Mouse (Mus musculus) heart, adult 8-10 months (tissue): ENCODE measurements around the gene Ubash3b. TPM values are rescaled to one million over a fixed set of nuclear protein-coding genes. Genes with fewer than 3 reads are reported as not detected.

Source experiments
- DNase-seq: peaks from one replicate; pipeline ENCODE4 v3.0.0; 2022; ENCODE audit warnings: low spot score
- total RNA-seq, 4 experiments: library from RNA; stranded (reverse); gene quantifications; 2 replicates each; pipeline ENCODE4 v1.2.4; 2022

Gene Ubash3b
- total RNA-seq, 4 experiments from 2014 or later, result 0.79 to 1.1 (median 0.97) TPM

DNA sequence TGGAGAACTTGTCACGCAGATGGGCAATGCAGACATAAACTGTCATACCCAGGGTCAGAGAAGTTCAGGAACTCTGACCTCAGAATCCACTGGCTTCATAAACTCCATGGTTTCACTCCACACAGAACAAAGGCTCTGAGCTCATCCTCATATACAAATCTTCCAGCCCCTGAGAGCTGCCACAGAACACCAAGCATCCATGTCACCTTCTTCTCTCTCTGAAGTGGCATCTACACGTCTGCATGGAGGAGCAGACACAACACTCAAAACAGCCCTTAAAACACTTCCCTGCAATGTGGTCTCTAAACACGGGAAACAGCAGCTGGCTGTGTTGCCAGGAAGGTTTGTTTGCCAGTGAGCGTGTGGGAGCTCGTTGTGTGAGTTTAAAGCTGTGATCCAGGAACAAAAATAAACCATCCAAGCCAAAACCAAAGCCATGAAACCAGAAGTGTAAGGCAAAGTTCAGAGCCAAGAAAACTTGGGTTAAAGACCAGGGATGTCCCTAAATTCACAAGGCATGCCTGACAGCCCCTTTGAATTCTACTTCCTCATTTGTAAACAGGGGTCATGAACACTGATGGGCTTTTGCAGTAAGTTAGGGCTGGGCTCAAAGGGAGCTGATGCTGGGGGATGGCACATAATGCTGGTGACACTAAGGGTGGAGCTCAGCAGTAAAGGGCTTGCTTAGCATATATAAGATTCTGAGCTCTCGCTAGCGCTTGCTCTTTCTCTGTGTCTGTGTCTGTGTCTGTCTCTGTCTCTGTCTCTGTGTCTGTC lies 24.6 kb downstream of the Ubash3b start:
- DNase-seq, result no peak

DNA sequence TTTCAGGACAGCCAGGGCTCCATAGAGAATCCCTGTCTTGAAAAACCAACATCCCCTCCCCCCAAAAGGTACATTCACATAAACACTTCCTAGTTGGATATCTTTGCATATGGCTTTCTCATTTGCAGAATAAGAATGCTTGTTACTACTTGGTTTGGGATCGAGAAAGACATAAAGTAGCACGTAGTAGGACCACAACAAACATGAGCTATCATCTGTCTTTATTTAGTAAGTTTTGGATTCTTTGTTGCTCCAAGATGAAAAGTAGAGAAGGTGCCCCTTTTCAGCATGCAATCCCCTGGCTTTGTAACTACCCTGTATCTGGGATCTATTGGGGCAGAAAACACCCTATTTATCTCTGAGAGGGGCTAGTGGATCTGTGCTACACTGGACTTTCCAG lies 25.2 kb downstream of the Ubash3b start:
- no peak for DNase-seq

DNA sequence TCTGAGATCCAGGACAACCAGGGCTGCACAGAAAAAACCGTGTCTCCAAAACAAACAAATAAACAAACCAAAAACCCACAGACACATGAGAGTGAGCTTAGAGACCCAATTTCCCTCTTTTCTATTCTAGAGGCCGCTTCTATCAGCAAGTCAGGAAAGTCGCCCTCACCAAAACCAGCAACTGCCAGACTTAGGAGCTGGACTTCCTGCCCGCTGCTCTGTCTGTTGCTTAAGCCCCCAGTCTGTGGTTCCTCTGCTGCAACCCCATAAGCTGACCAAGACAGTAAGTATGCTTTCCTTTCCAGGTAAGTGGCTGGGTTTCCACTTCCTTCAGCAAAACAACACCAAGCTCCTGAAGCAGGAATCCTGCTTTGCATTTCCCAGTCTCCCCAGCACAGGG lies 26.6 kb downstream of the Ubash3b start:
- DNase-seq, result no peak

DNA sequence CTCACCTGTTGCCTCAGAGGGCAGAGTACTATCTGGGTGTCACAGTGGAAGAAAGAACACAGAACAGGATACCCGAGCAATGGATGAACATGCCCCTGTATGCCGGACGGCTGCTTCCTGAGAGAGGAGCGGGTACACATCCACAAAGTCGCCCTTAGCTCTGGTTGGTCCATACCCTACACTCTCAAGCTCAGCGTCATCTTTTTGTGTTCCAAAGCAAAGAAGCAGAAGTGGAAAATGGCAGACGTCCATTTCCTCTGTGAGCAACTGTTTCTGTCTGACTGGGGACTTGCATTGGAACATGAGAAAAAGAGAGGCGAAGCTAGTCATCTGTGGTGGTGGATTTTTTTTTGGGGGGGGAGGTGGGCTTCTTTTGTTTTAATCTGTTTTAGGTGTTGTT lies 30.9 kb downstream of the Ubash3b start:
- DNase-seq, result no peak

DNA sequence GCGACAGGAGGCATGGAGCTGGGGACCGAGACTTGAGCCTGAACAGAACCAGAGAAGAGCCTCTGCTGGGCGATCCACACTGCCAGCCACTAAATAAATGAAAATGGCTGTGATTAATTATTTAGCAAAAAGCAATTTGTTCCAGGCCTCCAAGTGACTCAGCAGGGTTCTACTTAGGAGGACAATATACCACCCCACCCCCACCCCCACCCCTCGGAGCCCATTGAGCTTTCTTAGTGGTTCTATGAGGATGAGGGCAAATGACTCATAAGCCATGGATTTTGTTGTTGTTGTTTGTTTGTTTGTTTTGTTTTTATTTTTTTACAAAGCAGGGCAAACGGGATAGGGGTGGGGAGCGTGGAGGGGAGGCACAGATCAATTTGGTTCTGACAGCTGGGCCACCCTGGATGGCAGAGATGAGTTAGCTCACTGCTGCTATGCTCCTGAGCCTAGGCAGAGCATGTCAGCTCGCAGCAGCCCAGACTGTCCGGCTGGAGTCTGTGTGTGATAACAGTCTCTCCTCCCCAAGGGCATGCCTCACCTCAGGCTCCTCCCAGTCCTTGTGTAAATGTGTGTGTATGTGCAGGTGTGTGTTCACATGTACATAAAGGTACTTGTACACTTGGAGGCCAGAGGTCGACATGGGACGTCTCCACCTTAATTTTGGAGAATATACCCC lies 31.6 kb downstream of the Ubash3b start:
- no peak for DNase-seq

DNA sequence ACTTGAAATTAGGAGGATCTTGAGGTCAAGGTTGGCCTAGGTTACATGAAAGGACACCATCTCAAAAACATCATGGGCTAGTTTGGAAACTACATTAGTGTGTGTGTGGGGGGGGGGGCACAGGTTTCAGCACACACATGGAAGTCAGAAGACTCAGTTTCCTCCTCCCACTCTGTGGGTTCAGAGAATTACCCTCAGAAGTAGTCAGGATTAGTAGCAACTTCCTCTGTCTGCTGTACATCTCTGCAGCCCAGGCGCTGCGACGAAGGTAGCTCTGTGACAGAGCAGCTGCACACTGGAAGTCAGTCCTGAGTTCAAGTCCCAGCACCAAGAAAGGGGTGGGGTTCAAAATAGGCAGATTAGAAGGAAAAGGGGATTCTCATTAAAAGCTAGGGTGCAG lies 32.2 kb downstream of the Ubash3b start:
- DNase-seq, result no peak

DNA sequence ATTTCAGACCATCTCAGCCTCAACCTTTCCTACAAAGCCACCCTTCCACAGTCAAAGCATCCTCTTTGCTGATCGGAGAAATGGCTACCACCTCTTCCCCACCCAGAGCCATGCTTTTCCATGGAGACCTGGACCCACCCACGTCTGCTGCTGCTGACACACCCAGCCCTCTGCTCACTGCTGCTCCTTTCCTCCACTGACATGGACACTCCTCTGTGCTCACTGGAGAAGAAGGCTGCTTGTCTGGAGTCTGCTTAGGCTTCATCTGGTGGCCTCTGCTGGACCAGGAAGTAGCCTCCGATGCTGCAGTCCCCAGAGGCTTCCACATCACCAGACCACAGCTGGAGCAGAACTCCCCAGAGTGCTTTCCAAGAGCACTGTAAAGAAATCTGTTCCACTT lies 34.8 kb downstream of the Ubash3b start:
- DNase-seq, result no peak

DNA sequence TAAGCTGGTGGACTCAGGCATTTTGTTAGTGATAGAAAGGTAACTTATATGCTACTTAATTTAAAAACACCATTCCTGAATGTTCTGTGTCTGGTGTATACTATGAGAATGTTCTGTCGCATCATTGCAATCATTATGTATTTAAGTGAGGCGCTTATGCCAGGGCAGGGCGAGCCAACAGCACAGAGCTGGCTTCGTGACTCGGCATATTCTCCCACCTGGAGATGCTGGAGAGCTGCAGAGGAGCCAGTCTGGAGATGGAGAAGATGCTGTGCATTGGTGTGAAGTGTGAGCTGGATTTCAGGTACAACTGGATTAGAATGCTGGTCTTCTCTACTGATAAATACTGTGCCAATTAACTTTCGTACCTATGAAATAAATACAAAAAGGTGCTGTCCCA lies 37.2 kb downstream of the Ubash3b start:
- no peak for DNase-seq

DNA sequence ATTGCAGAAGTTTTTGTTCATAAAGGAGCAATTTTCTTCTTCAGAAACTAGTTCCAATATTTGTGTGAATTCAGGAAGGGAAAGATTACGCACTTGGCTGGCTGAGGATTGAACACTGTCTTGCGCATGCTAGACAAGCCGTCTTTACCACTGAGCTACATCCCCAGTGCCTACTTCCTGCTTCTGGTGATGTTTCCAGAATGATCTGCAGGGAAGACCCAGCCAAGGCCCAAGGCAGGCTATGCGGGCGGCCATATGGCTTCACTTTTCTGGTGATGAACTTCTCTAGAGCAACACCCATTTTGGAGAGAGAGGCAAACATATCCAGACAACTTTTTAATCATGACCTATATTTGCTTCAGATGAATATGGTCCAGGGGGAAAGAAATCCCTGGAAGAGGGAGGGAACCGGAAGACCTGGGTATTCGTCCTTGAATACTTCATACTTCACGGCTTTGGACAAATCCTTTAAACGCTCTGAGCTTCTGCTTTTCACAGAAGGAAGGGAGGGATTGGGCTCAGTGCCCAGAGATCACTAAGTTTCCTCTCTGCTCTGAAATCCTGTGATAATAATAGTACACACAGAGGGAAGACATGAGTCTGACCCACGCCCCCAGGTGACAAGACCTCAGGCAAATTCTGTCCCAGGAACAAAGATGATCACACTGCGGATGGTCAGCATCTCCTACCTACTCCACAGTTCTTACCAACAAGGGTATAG lies 38.9 kb downstream of the Ubash3b start:
- DNase-seq, result peak; percentile 70

DNA sequence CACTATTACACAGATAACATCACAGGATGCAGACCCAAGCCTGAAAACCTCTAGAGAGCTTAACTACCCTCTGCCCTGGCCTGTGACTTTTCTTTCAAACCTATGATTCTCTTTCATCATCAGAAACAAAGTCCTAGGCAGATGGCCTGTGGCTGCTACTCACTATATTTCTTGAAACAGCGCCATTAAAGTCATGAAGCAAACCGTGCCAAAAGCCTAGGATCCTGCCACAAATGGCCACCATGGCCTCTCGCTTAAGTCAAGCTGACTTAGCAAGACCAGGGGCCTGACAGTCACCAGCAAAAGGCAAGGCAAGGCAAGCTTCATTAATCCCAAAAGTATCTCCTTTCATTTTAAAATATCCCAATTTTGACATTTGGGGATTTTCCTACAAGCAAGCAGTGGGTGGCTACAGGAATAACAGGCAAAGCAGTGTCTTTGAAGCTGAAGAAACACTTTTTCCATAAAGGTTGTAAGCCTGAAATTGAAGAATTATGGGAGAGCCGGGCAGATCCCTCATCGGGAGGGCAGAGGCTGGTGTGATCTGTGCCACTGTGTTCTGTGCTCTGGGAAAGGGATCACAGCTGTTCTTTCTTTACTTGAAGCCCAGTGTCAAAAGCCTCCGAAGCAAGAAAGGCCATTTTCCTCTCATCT lies 39.7 kb downstream of the Ubash3b start:
- no peak for DNase-seq

DNA sequence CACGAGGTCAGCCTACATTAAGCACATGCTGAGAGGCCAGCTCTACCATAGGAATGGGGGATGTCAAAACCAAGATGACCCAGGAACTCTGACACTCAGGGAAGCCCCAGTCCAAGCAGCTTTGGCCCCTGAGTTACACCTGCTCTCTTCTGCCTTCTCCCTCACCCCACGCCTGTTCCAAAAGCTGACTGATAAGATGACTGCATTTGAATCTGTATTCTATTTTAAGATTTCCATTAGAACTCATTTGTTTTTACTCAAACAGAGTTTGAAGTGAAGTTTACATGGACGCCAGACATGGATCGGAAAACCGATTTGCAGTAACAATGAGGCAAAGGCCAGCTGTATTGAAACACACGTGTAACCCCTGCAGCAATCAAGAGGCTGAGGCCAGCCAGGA lies 41.5 kb downstream of the Ubash3b start:
- DNase-seq, result no peak

DNA sequence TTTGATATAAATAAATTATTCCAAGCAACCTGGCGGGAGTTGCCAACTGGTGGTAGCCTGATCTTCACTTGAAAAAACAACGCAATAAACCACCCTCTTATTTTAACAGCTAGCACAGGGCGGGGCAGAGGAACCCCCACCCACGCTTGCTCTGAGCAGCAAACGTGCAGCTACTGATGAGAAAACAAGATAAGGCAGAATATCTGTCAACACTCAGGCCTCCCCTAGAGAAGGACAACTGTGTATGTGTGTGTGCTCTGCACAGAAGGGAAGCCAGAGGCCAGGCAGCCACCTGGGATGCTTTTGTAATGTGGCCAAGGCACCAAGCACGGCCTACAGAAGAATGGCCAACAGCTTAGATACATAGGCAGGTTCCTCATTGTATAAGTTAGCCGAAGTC lies 43.4 kb downstream of the Ubash3b start:
- DNase-seq, result no peak

DNA sequence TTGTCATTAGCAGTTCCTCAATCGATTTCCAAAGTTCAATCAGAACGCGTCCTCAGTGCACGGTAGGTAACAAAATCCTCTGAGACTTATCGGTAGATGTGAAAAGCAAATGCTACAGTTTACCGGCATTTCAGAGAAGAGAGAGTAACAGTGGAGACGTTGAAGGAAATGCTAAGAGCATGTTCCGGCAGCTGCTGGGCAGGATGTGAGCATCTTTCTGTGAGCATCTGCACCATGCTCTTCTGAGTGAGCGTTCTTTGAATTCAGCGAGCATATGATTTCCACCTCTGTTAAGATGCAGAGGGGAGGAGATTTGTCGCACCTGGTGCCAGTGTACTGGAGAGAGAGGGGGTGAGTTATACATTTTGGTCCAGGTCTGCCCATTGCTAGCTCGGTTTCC lies 45.4 kb downstream of the Ubash3b start:
- no peak for DNase-seq

DNA sequence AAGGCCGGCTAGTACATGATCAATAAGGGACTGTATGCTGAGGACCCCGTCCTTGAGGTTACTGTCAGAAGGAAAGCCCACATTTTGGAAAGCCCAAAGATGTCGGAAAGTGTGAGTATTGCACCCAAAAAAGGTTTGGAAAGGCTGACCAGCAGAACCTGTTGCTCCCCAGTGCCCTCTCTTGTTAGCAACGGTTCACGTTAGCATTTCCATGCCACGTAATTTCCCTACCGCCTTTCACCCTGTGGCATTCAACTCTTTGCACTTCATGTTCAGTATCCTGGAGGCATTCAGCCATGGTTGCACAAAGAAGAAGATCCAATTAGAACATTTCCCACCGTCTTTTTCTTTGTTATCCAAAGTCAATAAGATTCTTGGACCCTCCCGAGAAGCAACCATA lies 47.1 kb downstream of the Ubash3b start:
- DNase-seq, result no peak

DNA sequence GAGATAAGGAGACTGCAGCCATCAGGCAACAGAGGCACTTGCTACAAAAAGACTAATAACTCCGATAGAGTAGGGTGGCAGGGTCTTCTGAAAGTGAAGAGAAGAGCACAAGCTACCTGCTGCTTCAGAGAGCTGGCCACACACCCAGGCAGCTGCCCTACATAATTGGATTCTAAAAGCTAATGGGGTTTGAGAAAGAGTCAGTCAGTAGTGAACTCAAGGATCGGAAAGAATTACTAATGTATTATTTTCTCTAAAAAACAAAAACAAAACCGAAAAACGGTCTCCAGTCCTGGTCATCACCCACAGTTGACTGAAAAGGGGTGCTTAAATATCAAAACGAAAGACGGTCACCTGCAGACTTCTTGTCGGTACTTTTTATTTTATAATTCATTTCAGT lies 51.7 kb downstream of the Ubash3b start:
- DNase-seq, result no peak

DNA sequence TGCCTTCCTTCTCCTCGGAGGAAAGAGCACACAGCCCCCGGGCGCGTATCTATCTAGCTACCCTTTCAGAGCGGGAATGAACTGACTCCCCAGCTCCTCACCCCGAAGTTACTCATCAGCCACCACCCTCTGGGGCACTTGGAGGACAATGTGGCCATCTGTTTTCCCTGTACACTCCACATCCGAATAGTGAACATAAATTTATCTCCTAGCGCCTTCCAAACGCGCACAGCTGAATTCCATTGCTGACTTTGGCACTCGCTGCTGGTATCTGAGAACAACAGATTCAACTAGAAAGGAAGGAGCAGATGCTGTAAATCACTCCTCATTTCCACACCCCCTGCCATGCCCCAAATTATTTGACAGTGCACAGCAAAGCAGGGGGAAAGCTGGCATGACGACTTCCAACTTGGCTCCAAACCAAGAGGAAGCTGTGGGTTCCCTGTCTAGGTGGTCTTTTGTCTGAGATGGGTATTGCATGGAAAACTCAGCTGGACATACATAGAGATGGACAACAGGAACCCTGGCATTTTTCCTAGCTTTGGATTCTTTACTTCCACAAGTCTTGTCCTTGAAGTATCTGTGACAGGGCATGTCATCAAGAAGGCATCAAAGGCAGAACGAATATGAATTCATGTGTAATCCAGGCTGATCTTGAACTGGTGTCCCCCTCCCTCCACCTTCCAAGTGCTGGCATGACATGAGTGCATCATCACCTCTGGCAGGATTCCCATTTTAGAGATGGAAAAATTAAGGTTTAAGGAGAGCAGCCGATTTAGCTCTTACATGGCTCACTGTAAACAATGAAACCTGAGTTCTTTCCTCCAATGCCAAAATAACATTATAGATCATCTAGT lies 52.9 kb downstream of the Ubash3b start:
- peak; percentile 49 for DNase-seq

DNA sequence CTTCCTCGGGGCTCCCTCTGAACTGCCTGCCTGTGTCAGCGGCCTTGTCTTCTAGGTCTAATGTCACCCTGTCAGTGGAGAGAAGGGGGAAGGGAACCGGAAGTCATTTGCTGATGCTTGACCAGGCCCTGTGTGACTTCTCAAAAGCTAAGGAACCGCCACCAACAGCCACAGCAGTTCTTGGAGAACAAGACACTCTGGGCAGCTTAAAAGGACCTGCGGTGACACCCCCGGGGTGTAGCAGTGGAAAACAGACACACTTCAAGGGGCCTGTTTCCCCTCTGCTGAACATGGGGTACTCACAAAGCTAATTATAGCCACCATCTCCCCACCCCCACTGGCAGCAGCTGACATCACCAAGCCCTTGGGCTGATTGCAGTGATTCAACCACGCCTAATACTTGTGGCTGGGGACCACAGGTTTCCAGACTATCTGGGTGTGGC lies 56.3 kb downstream of the Ubash3b start:
- peak; percentile 24 for DNase-seq

DNA sequence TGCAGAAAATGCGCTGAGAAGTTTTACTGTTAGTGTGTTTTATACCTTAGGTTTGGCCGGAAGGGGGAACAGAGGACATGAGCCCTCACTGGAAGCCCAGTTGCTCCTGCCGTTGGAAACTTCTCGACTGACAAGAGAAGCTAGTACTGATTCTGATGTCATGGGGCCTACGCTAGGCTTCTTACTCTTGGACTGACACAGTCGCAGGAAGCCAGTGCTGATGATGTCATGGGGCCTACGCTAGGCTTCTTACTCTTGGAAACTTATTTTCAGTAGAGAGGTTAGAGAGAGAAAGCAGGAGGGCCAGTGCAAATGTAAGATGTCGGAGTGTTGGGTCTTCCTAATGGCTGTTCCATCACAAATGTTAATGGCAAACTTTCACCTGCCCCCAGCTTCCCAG lies 57.8 kb downstream of the Ubash3b start:
- DNase-seq, result no peak

DNA sequence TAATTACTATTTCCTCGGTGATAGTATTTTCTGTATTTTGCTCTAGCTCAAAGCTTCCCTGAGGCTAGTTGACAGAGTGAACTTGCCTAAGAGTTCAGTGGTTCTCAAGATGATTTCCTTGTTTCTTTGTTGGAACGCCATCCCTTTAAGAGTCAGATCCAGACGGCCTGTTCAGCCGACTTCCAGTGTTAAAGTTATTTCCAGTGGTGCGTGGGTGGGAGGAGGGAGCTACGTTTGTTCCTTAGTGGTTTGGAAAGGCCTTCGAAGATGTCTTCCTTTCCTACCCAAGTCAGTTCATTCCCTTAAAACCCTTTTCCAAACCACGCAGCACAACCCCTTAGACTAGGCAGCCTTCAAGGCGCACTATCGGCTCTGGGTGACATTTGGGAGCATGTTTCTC lies 58.9 kb downstream of the Ubash3b start:
- DNase-seq, result peak; percentile 68

DNA sequence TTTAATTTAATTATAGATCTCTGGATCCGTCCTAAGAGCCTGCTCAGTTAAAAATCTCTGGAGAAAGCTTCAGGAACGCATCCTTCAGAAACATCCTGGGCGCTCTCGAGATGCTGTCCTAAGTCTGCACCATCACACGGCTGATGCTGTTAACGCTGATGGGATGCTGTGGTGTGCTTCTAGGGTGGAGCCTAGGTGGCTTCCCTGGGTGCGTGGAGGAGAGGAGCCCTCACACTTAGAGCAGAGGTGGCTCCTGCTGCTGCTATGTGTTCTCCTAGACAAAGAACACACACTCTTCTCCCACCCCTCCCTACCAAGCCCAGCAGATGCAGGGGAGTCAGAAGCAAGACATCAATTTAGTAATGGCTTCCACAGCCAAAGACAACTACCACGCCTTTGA lies 61.6 kb downstream of the Ubash3b start:
- DNase-seq, result no peak

DNA sequence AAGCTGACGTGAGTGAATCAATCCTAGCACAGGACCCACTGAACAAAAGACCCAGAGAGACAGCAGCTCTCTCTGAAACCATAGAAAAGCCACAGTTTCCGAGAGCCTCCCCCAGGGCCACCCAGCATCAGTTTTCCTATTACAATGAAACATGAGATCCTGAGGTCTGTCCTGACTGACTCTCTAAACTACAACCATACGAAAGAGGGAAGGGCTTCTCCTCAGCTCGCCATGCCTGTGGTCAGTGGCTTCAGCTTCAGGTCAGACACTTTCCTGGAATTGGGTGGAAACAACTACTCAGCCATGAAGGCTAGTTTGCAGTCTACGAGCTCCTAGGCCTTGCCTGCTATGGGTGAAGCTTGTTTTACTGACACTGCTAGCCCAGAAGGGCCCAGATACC lies 62.4 kb downstream of the Ubash3b start:
- no peak for DNase-seq
